Mouse (Mus musculus) MEL (cell line): ENCODE results near the gene Ubl3. TPM values are rescaled to one million over a fixed set of nuclear protein-coding genes. Genes with fewer than 3 reads are reported as not detected.

ENCODE experiments used
- DNase-seq: peaks from one replicate; pipeline ENCODE4 v3.0.0; 2011; ENCODE audit warnings: low read depth, low spot score
- H3K27ac ChIP-seq: 2 replicates; pipeline ENCODE4 v1.5.1; 2012; ENCODE audit warnings: low read depth, mild to moderate bottlenecking, control low read depth, low read length, moderate library complexity; ENCODE audit not compliant: control insufficient read depth
- H3K27me3 ChIP-seq, 2 experiments: fragments of 150-350 bp in 1 of 2; sonication (generic) in 1 of 2; 2 replicates each; pipeline ENCODE4 v1.6.1; 2012; ENCODE audit warnings: low read length in 2 of 2, mild to moderate bottlenecking in 2 of 2, improper control_type of control experiment in 1 of 2, moderate library complexity in 1 of 2; ENCODE audit not compliant: insufficient read depth in 2 of 2, control insufficient read depth in 1 of 2
- H3K36me3 ChIP-seq, 2 experiments: 2 replicates each; pipeline ENCODE4 v1.6.1; 2012 to 2014; ENCODE audit warnings: low read length in 2 of 2, improper control_type of control experiment in 1 of 2, inconsistent platforms in 1 of 2, mild to moderate bottlenecking in 1 of 2; ENCODE audit not compliant: insufficient read depth in 2 of 2, control insufficient read depth in 1 of 2
- H3K4me1 ChIP-seq, 2 experiments: fragments of 150-350 bp in 1 of 2; sonication (generic) in 1 of 2; 2 replicates each; pipeline ENCODE4 v1.6.1; 2012; ENCODE audit warnings: low read length in 2 of 2, improper control_type of control experiment in 1 of 2, mild to moderate bottlenecking in 1 of 2; ENCODE audit not compliant: insufficient read depth in 2 of 2, control insufficient read depth in 1 of 2
- H3K4me3 ChIP-seq, 2 experiments: fragments of 150-350 bp in 1 of 2; sonication (generic) in 1 of 2; 2 replicates each; pipeline ENCODE4 v1.5.1; 2012; ENCODE audit warnings: low read depth in 2 of 2, low read length in 2 of 2, mild to moderate bottlenecking in 2 of 2, moderate library complexity in 2 of 2, control low read depth in 1 of 2, improper control_type of control experiment in 1 of 2; ENCODE audit not compliant: control insufficient read depth in 1 of 2, insufficient read depth in 1 of 2
- H3K79me2 ChIP-seq: 2 replicates; pipeline ENCODE4 v1.6.1; 2012; ENCODE audit warnings: mild to moderate bottlenecking, low read length, moderate library complexity; ENCODE audit not compliant: control insufficient read depth, poor library complexity, insufficient read depth
- H3K9ac ChIP-seq: 2 replicates; pipeline ENCODE4 v1.6.1; 2012; ENCODE audit warnings: low read depth, mild to moderate bottlenecking, control low read depth, low read length, moderate library complexity; ENCODE audit not compliant: control insufficient read depth, poor library complexity, severe bottlenecking
- H3K9me3 ChIP-seq: fragments of 150-350 bp; sonication (generic); replicated peaks from 2 replicates; pipeline ENCODE4 v1.6.1; 2012; ENCODE audit warnings: mild to moderate bottlenecking, low read length, improper control_type of control experiment, moderate library complexity; ENCODE audit not compliant: insufficient read depth
- EP300 ChIP-seq, 2 experiments: IDR thresholded peaks; 2 replicates each; pipeline ENCODE4 v1.6.1; 2011; ENCODE audit warnings: improper control_type of control experiment in 2 of 2, low read length in 2 of 2, low read depth in 1 of 2, mild to moderate bottlenecking in 1 of 2
- ETS1 ChIP-seq: IDR thresholded peaks from 2 replicates; pipeline ENCODE4 v1.6.1; 2012; ENCODE audit warnings: low read depth, mild to moderate bottlenecking, inconsistent platforms, low read length, improper control_type of control experiment, moderate library complexity
- GATA1 ChIP-seq: IDR thresholded peaks from 2 replicates; pipeline ENCODE4 v1.6.1; 2011; ENCODE audit warnings: low read depth, low read length, improper control_type of control experiment
- KAT2A ChIP-seq: conservative IDR thresholded peaks from 2 replicates; pipeline ENCODE4 v1.6.1; 2012; ENCODE audit warnings: low read depth, low read length, improper control_type of control experiment, inconsistent platforms
- MAFK ChIP-seq: IDR thresholded peaks from 2 replicates; pipeline ENCODE4 v1.6.1; 2011; ENCODE audit warnings: low read depth, mild to moderate bottlenecking, low read length, improper control_type of control experiment, borderline replicate concordance
- MAZ ChIP-seq: IDR thresholded peaks from 2 replicates; pipeline ENCODE4 v1.6.1; 2012; ENCODE audit warnings: low read depth, mild to moderate bottlenecking, inconsistent platforms, low read length, improper control_type of control experiment
- MEF2A ChIP-seq: IDR thresholded peaks from 2 replicates; pipeline ENCODE4 v1.6.1; 2014; ENCODE audit warnings: low read depth, mild to moderate bottlenecking, inconsistent platforms, low read length, improper control_type of control experiment; ENCODE audit not compliant: poor library complexity, insufficient replicate concordance, severe bottlenecking; ENCODE audit errors: extremely low read depth
- MXI1 ChIP-seq: IDR thresholded peaks from 2 replicates; pipeline ENCODE4 v1.6.1; 2011; ENCODE audit warnings: mild to moderate bottlenecking, low read depth, low read length, improper control_type of control experiment
- MYC ChIP-seq: IDR thresholded peaks from 2 replicates; pipeline ENCODE4 v1.6.1; 2011; ENCODE audit warnings: low read depth, mild to moderate bottlenecking, low read length, improper control_type of control experiment, moderate library complexity
- POLR2A ChIP-seq, 2 experiments: IDR thresholded peaks; 2 replicates each; pipeline ENCODE4 v1.6.1; 2011 to 2012; ENCODE audit warnings: low read length in 2 of 2, mild to moderate bottlenecking in 2 of 2, control low read depth in 1 of 2, improper control_type of control experiment in 1 of 2, low read depth in 1 of 2, moderate library complexity in 1 of 2; ENCODE audit not compliant: control insufficient read depth in 1 of 2, insufficient read depth in 1 of 2, poor library complexity in 1 of 2
- TCF12 ChIP-seq: IDR thresholded peaks from 2 replicates; pipeline ENCODE4 v1.6.1; 2014; ENCODE audit warnings: low read depth, mild to moderate bottlenecking, inconsistent platforms, low read length, improper control_type of control experiment, moderate library complexity
- polyA plus RNA-seq, 2 experiments: library from polyadenylated mRNA; stranded (reverse) in 1 of 2; unstranded in 1 of 2; fragments of >175 nt in 1 of 2; fragments of >200 nt in 1 of 2; gene quantifications; 2 replicates each; pipeline versions ENCODE4 v1.2.1 to v1.2.4; 2012; ENCODE audit warnings: low replicate concordance in 2 of 2, low read depth in 1 of 2; ENCODE audit not compliant: insufficient read length in 2 of 2, insufficient read depth in 1 of 2, missing spikeins in 1 of 2
- total RNA-seq: library from RNA; depleted of rRNA; stranded (reverse); fragments of 300-350 nt; gene quantifications from 2 replicates; pipeline ENCODE4 v1.2.3, GENCODE M21; 2012

Gene Ubl3
- total and polyA plus RNA-seq, 3 experiments = 41.0 to 59.0 TPM; not detected in 1

DNA sequence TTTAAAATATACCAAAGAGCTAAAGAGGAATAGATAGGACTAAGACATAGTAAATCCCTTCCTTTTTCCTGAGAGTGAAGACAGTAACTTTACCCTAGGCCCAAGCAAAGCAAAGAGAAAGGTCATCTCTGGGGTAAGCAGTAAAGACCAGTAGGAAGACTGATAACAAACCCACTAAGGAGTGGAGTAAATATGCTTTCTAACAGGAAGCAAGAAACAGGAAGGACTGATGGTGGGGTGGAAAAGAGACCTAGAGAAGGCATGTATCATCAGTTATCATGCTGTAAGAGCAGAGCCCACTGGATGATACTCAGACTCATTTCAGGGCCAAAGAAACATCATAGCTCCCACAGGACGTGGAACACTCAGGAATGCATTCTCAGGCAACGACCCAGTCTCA lies 10.4 kb downstream of the Ubl3 start (continued):
- peak; percentile 41; the same call in 1 of the 2 replicates for TF ChIP-seq MAFK
- TF ChIP-seq GATA1 = peak; percentile 73
- no peak for TF ChIP-seq POLR2A (IDR thresholded peaks at IDR 0.05; ENCODE audit: control insufficient read depth in 1 of 2, insufficient read depth in 1 of 2, low read depth in 1 of 2, low read length in 2 of 2, poor library complexity in 1 of 2)
- TF ChIP-seq MYC = no peak
- TF ChIP-seq, all 39 proteins: peak for 12

DNA sequence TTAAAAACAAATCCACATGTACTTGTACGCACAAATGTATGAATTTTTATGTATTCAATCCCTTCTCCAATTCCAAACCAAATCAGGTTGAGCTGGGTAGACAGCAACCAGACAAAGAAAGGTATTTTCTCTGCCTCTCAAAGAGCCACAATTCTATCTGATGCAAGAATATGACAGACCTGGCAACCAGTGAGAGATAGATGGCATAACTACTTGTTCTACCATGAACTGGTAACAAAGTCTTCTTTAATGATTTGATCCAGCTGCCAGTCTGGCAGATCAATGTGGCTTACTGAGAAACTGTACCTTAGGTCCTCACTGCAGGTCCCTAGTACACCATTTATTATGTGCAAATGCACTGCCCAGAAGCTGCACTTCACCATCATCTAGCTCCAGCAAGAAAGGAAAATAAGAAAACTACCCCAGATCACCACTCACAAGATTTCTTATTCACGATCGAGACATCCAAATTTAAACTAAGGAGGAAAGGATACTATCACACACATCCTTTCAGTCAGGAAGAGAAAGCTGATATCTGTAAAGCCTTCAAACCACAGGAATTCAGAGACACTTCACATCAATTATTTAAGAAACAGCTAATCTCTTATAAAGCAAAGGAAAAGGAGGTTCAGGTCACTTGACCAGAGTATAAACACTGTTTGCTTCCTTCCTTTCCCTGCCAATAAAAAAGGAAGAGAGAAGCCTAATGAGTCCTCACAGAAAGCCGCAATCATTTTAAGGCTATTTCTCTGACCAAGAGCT lies 16.7 kb downstream of the Ubl3 start:
- Histone ChIP-seq H3K27ac (peak overlapping the region; percentile 43), H3K4me1 (peaks cover 27 to 37% of the 10 kb centered on the region in 2 experiments), H3K79me2 (peaks cover 60% of the 10 kb centered on the region), H3K27me3 (no peaks in the 10 kb centered on the region), H3K4me3 (peak overlapping the region in 1 of 2 experiments; percentile 50; a peak in 1 of 4 replicates), H3K36me3 (peaks cover 0 to 40% of the 10 kb centered on the region in 2 experiments; a peak in 2 of 4 replicates), H3K9me3 (no peaks in the 10 kb centered on the region), H3K9ac (peak overlapping the region; percentile 26; the same call in 1 of the 2 replicates)
- TF ChIP-seq EP300 (IDR thresholded peaks at IDR 0.05; ENCODE audit: low read depth in 1 of 2, low read length in 2 of 2) (peak in 1 of 2 experiments; percentile 47; a peak in 2 of 4 replicates), MEF2A (peak; percentile 46; the same call in 1 of the 2 replicates), ETS1 (no peak), MXI1 (peak; percentile 38; the same call in 1 of the 2 replicates), POLR2A (IDR thresholded peaks at IDR 0.05; ENCODE audit: control insufficient read depth in 1 of 2, insufficient read depth in 1 of 2, low read depth in 1 of 2, low read length in 2 of 2, poor library complexity in 1 of 2) (no peak), GATA1 (peak; percentile 36; the same call in 1 of the 2 replicates), TCF12 (no peak), KAT2A (0 out of 2 replicates have a peak, but pooled peaks have one; percentile 32)
- peak; percentile 60 for DNase-seq

DNA sequence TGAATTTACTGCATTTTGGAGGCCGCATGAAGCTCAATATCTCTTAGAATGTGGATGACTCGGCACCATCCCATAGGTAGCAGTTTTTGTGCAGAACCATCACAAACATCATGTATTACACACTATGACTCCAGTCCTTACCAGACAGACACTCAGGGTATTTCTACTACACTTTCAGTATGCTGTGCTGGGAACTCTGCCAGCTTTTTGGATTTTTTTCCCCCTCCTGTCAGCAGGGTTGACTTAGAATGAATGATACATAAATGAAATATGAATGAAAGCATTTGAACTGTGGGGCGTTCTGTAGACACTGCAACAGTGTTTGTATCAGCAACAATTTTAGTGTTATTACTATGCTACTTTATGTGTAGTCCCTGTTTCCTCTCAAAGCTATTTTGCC lies 17.9 kb downstream of the Ubl3 start:
- Histone ChIP-seq H3K27ac (no peak overlapping the region), H3K36me3 (peaks cover 0 to 38% of the 10 kb centered on the region in 2 experiments; a peak in 2 of 4 replicates), H3K9me3 (no peaks in the 10 kb centered on the region), H3K4me3 (no peak overlapping the region), H3K9ac (0 out of 2 replicates have a peak overlapping the region, but pooled peaks have one; percentile 2), H3K79me2 (peaks cover 55% of the 10 kb centered on the region), H3K27me3 (no peaks in the 10 kb centered on the region), H3K4me1 (peaks cover 21 to 35% of the 10 kb centered on the region in 2 experiments)
- peak; percentile 60 for DNase-seq
- peak in 1 of 2 experiments; percentile 10; a peak in 1 of 4 replicates for TF ChIP-seq EP300 (IDR thresholded peaks at IDR 0.05; ENCODE audit: low read depth in 1 of 2, low read length in 2 of 2)
- no peak for TF ChIP-seq MAZ
